Mouse (Mus musculus) limb, embryonic 13.5 days (tissue): ENCODE measurements around the gene Defb42. TPM values are rescaled to one million over a fixed set of nuclear protein-coding genes. Genes with fewer than 3 reads are reported as not detected.

Source experiments
- ATAC-seq: fragments of 200-750 bp; cut with Nextera tagmentation; 2 replicates; pipeline ENCODE4 v1.8.0; 2017; ENCODE audit warnings: low read depth, moderate number of reproducible peaks, moderate TSS enrichment; ENCODE audit not compliant: low FRiP score
- H3K27ac ChIP-seq: fragments of 300-500 bp; sonication (generic); 2 replicates; pipeline ENCODE4 v1.5.1; 2015; ENCODE audit warnings: inconsistent platforms, mild to moderate bottlenecking, moderate library complexity
- H3K27me3 ChIP-seq: fragments of 300-500 bp; sonication (generic); 2 replicates; pipeline ENCODE4 v1.6.1; 2015; ENCODE audit warnings: mild to moderate bottlenecking, inconsistent platforms
- H3K36me3 ChIP-seq: fragments of 300-500 bp; sonication (generic); 2 replicates; pipeline ENCODE4 v1.6.1; 2015; ENCODE audit warnings: inconsistent platforms, mild to moderate bottlenecking, moderate library complexity
- H3K4me1 ChIP-seq: fragments of 300-500 bp; sonication (generic); 2 replicates; pipeline ENCODE4 v1.6.1; 2015; ENCODE audit warnings: inconsistent platforms
- H3K4me2 ChIP-seq: fragments of 300-500 bp; sonication (generic); replicated peaks from 2 replicates; pipeline ENCODE4 v1.6.1; 2015; ENCODE audit warnings: inconsistent platforms, mild to moderate bottlenecking, moderate library complexity
- H3K4me3 ChIP-seq: fragments of 300-500 bp; sonication (generic); 2 replicates; pipeline ENCODE4 v1.5.1; 2015; ENCODE audit warnings: moderate library complexity, mild to moderate bottlenecking, inconsistent platforms
- H3K9ac ChIP-seq: fragments of 300-500 bp; sonication (generic); 2 replicates; pipeline ENCODE4 v1.6.1; 2015; ENCODE audit warnings: mild to moderate bottlenecking, inconsistent platforms
- H3K9me3 ChIP-seq: fragments of 300-500 bp; sonication (generic); 2 replicates; pipeline ENCODE4 v1.6.1; 2016; ENCODE audit warnings: inconsistent platforms
- WGBS: fragments of 180-500 bp; shearing (Covaris S2); methylation state at CpG from one replicate; pipeline ENCODE4 v1.1.7; 2015; 5-methylcytosine and 5-hydroxymethylcytosine counted together
- polyA plus RNA-seq: library from polyadenylated mRNA; unstranded; fragments of >200 nt; fragmentation: Nextera tagmentation; extraction: Ambion mirVana; gene quantifications from 2 replicates; pipeline ENCODE4 v1.2.1, GENCODE M21; 2015

Gene Defb42
- polyA plus RNA-seq, result 0.40 TPM in 1 of 2 replicates, not detected in the other

- Histone ChIP-seq H3K9me3 (no peaks in the 10 kb centered on the region), H3K4me2 (no peak within 1 kb of the TSS), H3K27ac (no peak within 1 kb of the TSS), H3K9ac (no peak within 1 kb of the TSS), H3K4me1 (no peaks in the 10 kb centered on the region), H3K4me3 (no peak within 1 kb of the TSS), H3K27me3 (no peaks in the 10 kb centered on the region), H3K36me3 (no peaks in the 10 kb centered on the region)
- WGBS, result 73% methylated on average over 3 of the region's 3 CpGs
- ATAC-seq, result no peak
These were observed at the start of gene Defb42 for GRCm38 (mm10) chr14:63046691-63047090. Gene Defb42, plus strand, starts transcription at chr14:63046991.

GRCm38 (mm10) chr14:62997777-62998176 lies 49.0 kb upstream of the Defb42 start, which contains the start of gene Defb47:
Gene Defb47, plus strand, starts transcription at chr14:62998077.
- no peaks in the 10 kb centered on the region for H3K4me1 ChIP-seq
- H3K9ac ChIP-seq, result no peak within 1 kb of the TSS
- ATAC-seq, result no peak
- H3K4me3 ChIP-seq, result no peak within 1 kb of the TSS
- H3K27ac ChIP-seq, result no peak within 1 kb of the TSS
- no peaks in the 10 kb centered on the region for H3K9me3 ChIP-seq
- 76% methylated on average over 8 of the region's 8 CpGs for WGBS
- no peaks in the 10 kb centered on the region for H3K27me3 ChIP-seq
- H3K4me2 ChIP-seq, result no peak within 1 kb of the TSS
- no peaks in the 10 kb centered on the region for H3K36me3 ChIP-seq

- Histone ChIP-seq H3K9me3 (no peaks in the 10 kb centered on the region), H3K4me3 (no peak overlapping the region), H3K36me3 (no peaks in the 10 kb centered on the region), H3K9ac (no peak overlapping the region), H3K4me2 (no peak overlapping the region), H3K27ac (no peak overlapping the region), H3K27me3 (no peaks in the 10 kb centered on the region), H3K4me1 (no peaks in the 10 kb centered on the region)
- 76% methylated on average over 4 of the region's 4 CpGs for WGBS
- no peak for ATAC-seq
These were observed 47.8 kb upstream of the Defb42 start for GRCm38 (mm10) chr14:62998977-62999376.

GRCm38 (mm10) chr14:63002588-63002987 lies 44.2 kb upstream of the Defb42 start:
- no peaks in the 10 kb centered on the region for H3K36me3 ChIP-seq
- no peaks in the 10 kb centered on the region for H3K9me3 ChIP-seq
- no peak overlapping the region for H3K27ac ChIP-seq
- 59% methylated on average over 2 of the region's 2 CpGs for WGBS
- no peak for ATAC-seq
- no peak overlapping the region for H3K4me3 ChIP-seq
- no peaks in the 10 kb centered on the region for H3K4me1 ChIP-seq
- no peak overlapping the region for H3K4me2 ChIP-seq
- H3K9ac ChIP-seq, result no peak overlapping the region
- no peaks in the 10 kb centered on the region for H3K27me3 ChIP-seq

- Histone ChIP-seq H3K4me1 (no peaks in the 10 kb centered on the region), H3K9me3 (0 out of 2 replicates have a peak, but pooled peaks cover 5% of the 10 kb centered on the region), H3K36me3 (no peaks in the 10 kb centered on the region), H3K4me3 (no peak within 1 kb of the TSS), H3K4me2 (no peak within 1 kb of the TSS), H3K27ac (no peak within 1 kb of the TSS), H3K27me3 (no peaks in the 10 kb centered on the region), H3K9ac (no peak within 1 kb of the TSS)
- WGBS, result 92% methylated on average over 5 of the region's 5 CpGs
- no peak for ATAC-seq
These were observed 35.3 kb upstream of the Defb42 start, which contains the start of gene Defb43 for GRCm38 (mm10) chr14:63011471-63011870. Gene Defb43, plus strand, starts transcription at chr14:63011771.

GRCm38 (mm10) chr14:63013082-63013481 lies 33.7 kb upstream of the Defb42 start:
- ATAC-seq, result no peak
- Histone ChIP-seq H3K4me3 (no peak overlapping the region), H3K36me3 (no peaks in the 10 kb centered on the region), H3K9ac (no peak overlapping the region), H3K4me1 (no peaks in the 10 kb centered on the region), H3K4me2 (no peak overlapping the region), H3K27me3 (no peaks in the 10 kb centered on the region), H3K9me3 (0 out of 2 replicates have a peak, but pooled peaks cover 5% of the 10 kb centered on the region), H3K27ac (no peak overlapping the region)
- 84% methylated on average over 4 of the region's 4 CpGs for WGBS

- WGBS, result 88% methylated on average over 4 of the region's 4 CpGs
- H3K36me3 ChIP-seq, result no peaks in the 10 kb centered on the region
These were observed 32.1 kb upstream of the Defb42 start for GRCm38 (mm10) chr14:63014667-63015066.

GRCm38 (mm10) chr14:63020524-63021156 lies 26.2 kb upstream of the Defb42 start:
- no peaks in the 10 kb centered on the region for H3K27me3 ChIP-seq
- 54% methylated on average over 6 of the region's 6 CpGs for WGBS

More at GRCm38 (mm10) chr14:63014667-63015066, 32.1 kb upstream of the Defb42 start:
- H3K27me3 ChIP-seq, result no peaks in the 10 kb centered on the region
- no peak overlapping the region for H3K27ac ChIP-seq
- no peak overlapping the region for H3K4me3 ChIP-seq
- H3K9me3 ChIP-seq, result 0 out of 2 replicates have a peak, but pooled peaks cover 5% of the 10 kb centered on the region
- ATAC-seq, result no peak
- H3K4me1 ChIP-seq, result no peaks in the 10 kb centered on the region
- H3K4me2 ChIP-seq, result no peak overlapping the region
- no peak overlapping the region for H3K9ac ChIP-seq

GRCm38 (mm10) chr14:63049910-63050370 lies 3.1 kb downstream of the Defb42 start, which contains the start of gene Defb30:
Gene Defb30, minus strand, starts transcription at chr14:63049960.
- no peak within 1 kb of the TSS for H3K4me2 ChIP-seq
- no peak within 1 kb of the TSS for H3K4me3 ChIP-seq
- no peaks in the 10 kb centered on the region for H3K9me3 ChIP-seq
- 77% methylated on average over 12 of the region's 14 CpGs for WGBS
- ATAC-seq, result no peak
- no peaks in the 10 kb centered on the region for H3K27me3 ChIP-seq
- H3K36me3 ChIP-seq, result no peaks in the 10 kb centered on the region
- H3K4me1 ChIP-seq, result no peaks in the 10 kb centered on the region
- no peak within 1 kb of the TSS for H3K9ac ChIP-seq
- H3K27ac ChIP-seq, result no peak within 1 kb of the TSS

More at GRCm38 (mm10) chr14:63020524-63021156, 26.2 kb upstream of the Defb42 start:
- no peak overlapping the region for H3K4me3 ChIP-seq
- ATAC-seq, result no peak
- H3K4me1 ChIP-seq, result no peaks in the 10 kb centered on the region
- no peaks in the 10 kb centered on the region for H3K36me3 ChIP-seq
- H3K27ac ChIP-seq, result no peak overlapping the region
- H3K9me3 ChIP-seq, result peaks cover 3% of the 10 kb centered on the region; the same call in 1 of the 2 replicates
- H3K9ac ChIP-seq, result no peak overlapping the region
- no peak overlapping the region for H3K4me2 ChIP-seq

GRCm38 (mm10) chr14:63050769-63051168 lies 4.0 kb downstream of the Defb42 start:
- Histone ChIP-seq H3K27me3 (no peaks in the 10 kb centered on the region), H3K4me1 (no peaks in the 10 kb centered on the region), H3K9me3 (no peaks in the 10 kb centered on the region), H3K27ac (no peak overlapping the region), H3K4me2 (no peak overlapping the region), H3K4me3 (no peak overlapping the region), H3K36me3 (no peaks in the 10 kb centered on the region), H3K9ac (no peak overlapping the region)
- WGBS, result 37% methylated on average over 5 of the region's 5 CpGs
- ATAC-seq, result no peak

GRCm38 (mm10) chr14:63054729-63055128 lies 7.9 kb downstream of the Defb42 start:
- ATAC-seq, result no peak

GRCm38 (mm10) chr14:63060361-63060760 lies 13.6 kb downstream of the Defb42 start:
- no peak overlapping the region for H3K4me3 ChIP-seq
- H3K9ac ChIP-seq, result no peak overlapping the region
- no peaks in the 10 kb centered on the region for H3K36me3 ChIP-seq
- no peak overlapping the region for H3K4me2 ChIP-seq
- ATAC-seq, result no peak
- H3K9me3 ChIP-seq, result no peaks in the 10 kb centered on the region
- H3K4me1 ChIP-seq, result no peaks in the 10 kb centered on the region
- 79% methylated on average over 10 of the region's 10 CpGs for WGBS
- H3K27me3 ChIP-seq, result no peaks in the 10 kb centered on the region
- no peak overlapping the region for H3K27ac ChIP-seq

More at GRCm38 (mm10) chr14:63054729-63055128, 7.9 kb downstream of the Defb42 start:
- Histone ChIP-seq H3K4me1 (no peaks in the 10 kb centered on the region), H3K9me3 (no peaks in the 10 kb centered on the region), H3K27me3 (no peaks in the 10 kb centered on the region), H3K9ac (no peak overlapping the region), H3K4me3 (no peak overlapping the region), H3K27ac (no peak overlapping the region), H3K4me2 (no peak overlapping the region), H3K36me3 (no peaks in the 10 kb centered on the region)
- 22% methylated on average over 6 of the region's 6 CpGs for WGBS
